Mouse (Mus musculus) bone marrow, adult 2 months (tissue): ENCODE results near the gene App. TPM values are rescaled to one million over a fixed set of nuclear protein-coding genes. Genes with fewer than 3 reads are reported as not detected.

Source experiments
- H3K27ac ChIP-seq: fragments of 200-500 bp; 2 replicates; pipeline ENCODE4 v1.5.1; 2012; ENCODE audit warnings: low read depth, mild to moderate bottlenecking, control low read depth, inconsistent platforms, low read length; ENCODE audit not compliant: control insufficient read depth, poor library complexity, insufficient read depth
- H3K4me1 ChIP-seq: fragments of 200-500 bp; 2 replicates; pipeline ENCODE4 v1.6.1; 2011; ENCODE audit warnings: low read length; ENCODE audit not compliant: control insufficient read depth, insufficient read depth
- H3K4me3 ChIP-seq: fragments of 200-500 bp; replicated peaks from 2 replicates; pipeline ENCODE3; 2011; ENCODE audit warnings: mild to moderate bottlenecking, low read depth, low read length, control low read depth; ENCODE audit not compliant: control insufficient read depth
- CTCF ChIP-seq: fragments of 200-500 bp; IDR thresholded peaks from 2 replicates; pipeline ENCODE4 v1.5.1; 2011; ENCODE audit warnings: low read length, control low read depth; ENCODE audit not compliant: control insufficient read depth, insufficient read depth
- POLR2A ChIP-seq: fragments of 200-500 bp; IDR thresholded peaks from 2 replicates; pipeline ENCODE4 v1.6.1; 2011; ENCODE audit warnings: low read depth, mild to moderate bottlenecking, control low read depth, low read length, borderline replicate concordance; ENCODE audit not compliant: control insufficient read depth
- WGBS: fragments of 180-500 bp; shearing (Covaris S2); methylation state at CpG from one replicate; pipeline ENCODE4 v1.1.7; 2018; 5-methylcytosine and 5-hydroxymethylcytosine counted together
- polyA plus RNA-seq: library from polyadenylated mRNA; stranded (reverse); fragments of >200 nt; gene quantifications from 2 replicates; pipeline ENCODE4 v1.2.4, GENCODE M21; 2011; ENCODE audit warnings: low replicate concordance; ENCODE audit not compliant: missing spikeins, insufficient read depth, insufficient read length

Gene App
- polyA plus RNA-seq, 1 experiment = 31.4 TPM

GRCm38 (mm10) chr16:85075330-85075729, 98.2 kb downstream of the App start:
- H3K4me3 ChIP-seq = no peak overlapping the region
- TF ChIP-seq POLR2A = no peak
- WGBS = 74% methylated on average over 2 of the region's 2 CpGs
- no peak overlapping the region for H3K27ac ChIP-seq
- H3K4me1 ChIP-seq = peaks cover 3% of the 10 kb centered on the region; the same call in 1 of the 2 replicates

- H3K4me3 ChIP-seq = no peak overlapping the region
- no peak for TF ChIP-seq CTCF
- no peak for TF ChIP-seq POLR2A
- H3K4me1 ChIP-seq = peaks cover 3% of the 10 kb centered on the region; the same call in 1 of the 2 replicates
- WGBS = 81% methylated on average over 6 of the region's 6 CpGs
- no peak overlapping the region for H3K27ac ChIP-seq
Observed at GRCm38 (mm10) chr16:85074889-85075288, 98.7 kb downstream of the App start.

GRCm38 (mm10) chr16:85072624-85073023, 100.9 kb downstream of the App start:
- 44% methylated on average over 12 of the region's 12 CpGs for WGBS
- H3K4me3 ChIP-seq = no peak overlapping the region
- TF ChIP-seq CTCF (no peak), POLR2A (no peak)
- H3K27ac ChIP-seq = peak overlapping the region; percentile 36; the same call in 1 of the 2 replicates
- peaks cover 3% of the 10 kb centered on the region; the same call in 1 of the 2 replicates for H3K4me1 ChIP-seq

DNA sequence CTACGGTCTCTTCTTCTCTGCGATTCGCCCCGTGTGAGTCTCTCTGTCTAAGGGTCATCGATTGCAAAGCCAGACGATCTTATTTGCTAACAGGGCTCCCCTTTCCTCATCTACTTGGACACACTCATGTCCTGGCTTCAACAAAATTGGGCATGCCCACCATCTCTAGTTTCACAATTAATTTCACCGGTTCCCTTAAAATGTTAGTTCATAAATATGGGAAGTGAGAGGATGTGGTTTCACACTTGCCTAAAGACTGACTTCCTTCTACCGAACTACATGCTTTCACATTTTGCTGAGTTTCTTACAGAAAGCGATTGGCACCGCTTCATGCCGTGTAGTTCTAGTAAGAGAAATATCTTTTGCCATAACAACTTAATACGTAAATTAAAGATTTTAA, 101.8 kb downstream of the App start:
- TF ChIP-seq POLR2A (no peak), CTCF (no peak)
- peak overlapping the region; percentile 73 for H3K27ac ChIP-seq
- H3K4me1 ChIP-seq = peaks cover 3% of the 10 kb centered on the region; the same call in 1 of the 2 replicates
- peak overlapping the region; percentile 15 for H3K4me3 ChIP-seq
- 24% methylated on average over 12 of the region's 12 CpGs for WGBS

DNA sequence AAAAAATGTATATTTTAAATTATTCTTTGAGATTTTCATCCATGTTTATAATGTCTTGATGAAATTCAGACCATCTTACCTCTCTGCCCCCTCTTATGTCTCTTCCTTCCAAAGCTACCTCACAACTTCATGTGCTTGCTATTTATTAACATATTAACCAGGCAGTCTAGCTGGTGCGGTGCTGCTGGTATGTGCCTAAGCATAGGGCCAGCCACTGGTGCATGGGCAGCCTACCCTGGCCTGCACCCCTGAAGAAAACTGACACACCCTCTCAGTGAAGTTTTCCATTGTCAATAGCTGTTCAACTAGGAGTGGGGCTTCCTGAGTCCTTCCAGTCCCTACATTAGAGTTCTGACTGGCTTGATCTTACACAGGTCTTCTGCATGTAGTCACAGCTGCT, 102.3 kb downstream of the App start:
- Histone ChIP-seq H3K4me1 (peaks cover 3% of the 10 kb centered on the region; the same call in 1 of the 2 replicates), H3K4me3 (no peak overlapping the region), H3K27ac (peak overlapping the region; percentile 73)
- WGBS = 85% methylated on average over 1 of the region's 1 CpGs
- TF ChIP-seq POLR2A (no peak), CTCF (no peak)

DNA sequence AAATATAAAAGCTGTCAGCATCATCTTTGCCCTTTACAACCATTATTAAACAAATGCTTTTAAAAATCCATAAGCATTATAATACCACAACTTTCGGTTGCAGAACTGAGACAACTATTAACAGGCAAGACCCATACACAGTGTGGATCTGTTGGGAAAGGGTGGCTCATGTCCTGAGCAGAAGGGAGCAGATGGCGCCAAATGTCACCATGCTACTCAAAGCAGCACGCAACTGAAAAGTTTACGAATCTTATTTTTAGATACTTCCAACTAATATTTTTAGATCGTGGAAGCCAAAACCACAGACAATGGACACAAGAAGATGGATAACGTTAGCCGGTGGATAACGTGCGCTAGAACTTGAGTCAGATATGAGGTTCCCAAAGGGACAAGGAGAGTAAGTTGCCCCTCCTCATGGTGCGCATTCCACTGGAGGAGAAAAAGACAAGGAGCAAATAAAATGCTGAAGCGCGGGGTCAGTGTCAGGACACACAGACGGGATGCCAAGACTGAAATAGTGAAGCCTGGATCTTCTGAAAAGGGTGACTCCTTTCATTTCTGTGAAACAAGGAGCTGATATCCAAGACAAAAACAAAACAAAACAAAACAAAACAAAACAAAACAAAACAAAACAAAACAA, 106.2 kb downstream of the App start:
- Histone ChIP-seq H3K4me3 (no peak overlapping the region), H3K4me1 (peaks cover 2% of the 10 kb centered on the region; the same call in 1 of the 2 replicates), H3K27ac (no peak overlapping the region)
- WGBS = 87% methylated on average over 13 of the region's 13 CpGs
- no peak for TF ChIP-seq POLR2A
- no peak for TF ChIP-seq CTCF

GRCm38 (mm10) chr16:85066227-85066626, 107.3 kb downstream of the App start:
- TF ChIP-seq POLR2A = no peak
- TF ChIP-seq CTCF = no peak
- Histone ChIP-seq H3K4me3 (no peak overlapping the region), H3K27ac (no peak overlapping the region), H3K4me1 (peaks cover under 1% of the 10 kb centered on the region; the same call in 1 of the 2 replicates)
- 86% methylated on average over 11 of the region's 11 CpGs for WGBS

DNA sequence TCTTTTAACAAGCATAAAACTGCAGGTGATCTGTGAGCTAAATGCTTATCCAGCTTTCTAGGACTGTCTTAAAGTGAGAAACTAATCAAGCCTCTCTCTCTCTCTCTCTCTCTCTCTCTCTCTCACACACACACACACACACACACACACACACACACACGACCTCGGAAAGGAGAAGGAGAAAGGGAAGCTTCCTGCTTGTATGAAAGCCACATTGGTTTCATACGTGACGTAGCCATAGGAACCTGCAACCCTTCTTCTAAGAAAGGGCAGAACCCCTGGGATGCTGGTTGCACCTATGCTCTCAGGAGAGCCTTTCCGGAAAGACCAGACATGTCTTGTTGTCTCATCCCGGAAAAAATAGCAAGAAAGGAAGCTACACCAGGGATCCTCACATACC, 108.8 kb downstream of the App start:
- TF ChIP-seq POLR2A = no peak
- no peak for TF ChIP-seq CTCF
- Histone ChIP-seq H3K4me1 (no peaks in the 10 kb centered on the region), H3K4me3 (no peak overlapping the region), H3K27ac (no peak overlapping the region)
- 38% methylated on average over 6 of the region's 6 CpGs for WGBS
